Mouse (Mus musculus) lung, postnatal 0 days (tissue): Measurements from ENCODE around the gene Serpinf2. TPM values are rescaled to one million over a fixed set of nuclear protein-coding genes. Genes with fewer than 3 reads are reported as not detected.

Experiments
- ATAC-seq: fragments of 200-750 bp; cut with Nextera tagmentation; 2 replicates; pipeline ENCODE4 v1.8.0; 2017; ENCODE audit warnings: moderate library complexity
- DNase-seq: peaks from one replicate; pipeline ENCODE4 v3.0.0-alpha.2; 2016; ENCODE audit warnings: low spot score
- H3K27ac ChIP-seq: fragments of 300-500 bp; sonication (generic); 2 replicates; pipeline ENCODE4 v1.5.1; 2014; ENCODE audit warnings: antibody characterized with exemption, mild to moderate bottlenecking, low read length, mixed read lengths
- H3K27me3 ChIP-seq: fragments of 300-500 bp; sonication (generic); replicated peaks from 2 replicates; pipeline ENCODE4 v1.6.1; 2014; ENCODE audit warnings: low read length, mixed read lengths; ENCODE audit not compliant: insufficient read depth
- H3K36me3 ChIP-seq: fragments of 300-500 bp; sonication (generic); 2 replicates; pipeline ENCODE4 v1.6.1; 2014; ENCODE audit warnings: low read length, mixed read lengths; ENCODE audit not compliant: insufficient read depth
- H3K4me1 ChIP-seq: fragments of 300-500 bp; sonication (generic); 2 replicates; pipeline ENCODE4 v1.6.1; 2014; ENCODE audit warnings: antibody characterized with exemption, low read depth, low read length, mixed read lengths; ENCODE audit not compliant: insufficient read depth
- H3K4me2 ChIP-seq: fragments of 300-500 bp; sonication (generic); replicated peaks from 2 replicates; pipeline ENCODE4 v1.6.1; 2014; ENCODE audit warnings: low read depth, mild to moderate bottlenecking, low read length, moderate library complexity, mixed read lengths
- H3K4me3 ChIP-seq: fragments of 300-500 bp; sonication (generic); 2 replicates; pipeline ENCODE4 v1.5.1; 2014; ENCODE audit warnings: low read depth, low read length
- H3K9ac ChIP-seq: fragments of 300-500 bp; sonication (generic); replicated peaks from 2 replicates; pipeline ENCODE4 v1.6.1; 2014; ENCODE audit warnings: low read depth, mild to moderate bottlenecking
- H3K9me3 ChIP-seq: fragments of 300-500 bp; sonication (generic); 2 replicates; pipeline ENCODE4 v1.6.1; 2016; ENCODE audit warnings: low read length, mixed read lengths
- CTCF ChIP-seq: IDR thresholded peaks from 2 replicates; pipeline ENCODE4 v1.5.1; 2016; ENCODE audit warnings: antibody characterized with exemption, mild to moderate bottlenecking
- EP300 ChIP-seq: IDR thresholded peaks from 2 replicates; pipeline ENCODE4 v1.6.1; 2016; ENCODE audit warnings: antibody characterized with exemption, mild to moderate bottlenecking, control low read depth
- whole genome bisulfite sequencing: fragments of 180-500 bp; shearing (Covaris S2); extraction: QIAGEN DNeasy Blood & Tissue Kit; methylation state at CpG from one replicate; pipeline ENCODE4 v1.1.7; 2014; 5-methylcytosine and 5-hydroxymethylcytosine counted together
- polyA plus RNA-seq: library from polyadenylated mRNA; unstranded; fragments of >200 nt; fragmentation: Nextera tagmentation; extraction: Ambion mirVana; gene quantifications from 2 replicates; pipeline ENCODE4 v1.2.1, GENCODE M21; 2015

The Serpinf2 gene
- polyA plus RNA-seq, 1 experiment from 2014 or later, result 0.19 TPM

- H3K27ac ChIP-seq, result peak overlapping the region; percentile 80
- H3K9ac ChIP-seq, result no peak overlapping the region
- no peak overlapping the region for H3K4me3 ChIP-seq
- TF ChIP-seq EP300, result peak; percentile 71
- TF ChIP-seq CTCF, result no peak
- ATAC-seq (peak; percentile 22), DNase-seq (peak; percentile 76)
- 58% methylated on average over 10 of the region's 10 CpGs for WGBS
- peak overlapping the region; percentile 94 for H3K4me2 ChIP-seq
- H3K27me3 ChIP-seq, result no peaks in the 10 kb centered on the region
- no peaks in the 10 kb centered on the region; the same call in 1 of the 2 replicates for H3K36me3 ChIP-seq
- no peaks in the 10 kb centered on the region for H3K9me3 ChIP-seq
- H3K4me1 ChIP-seq, result peaks cover 22% of the 10 kb centered on the region; the same call in 1 of the 2 replicates
These were observed 15.8 kb upstream of the Serpinf2 start for GRCm38 (mm10) chr11:75455041-75455736.

- H3K4me3 ChIP-seq, result peak within 1 kb of the TSS; percentile 51
- no peaks in the 10 kb centered on the region for H3K9me3 ChIP-seq
- ATAC-seq (peak; percentile 91), DNase-seq (peak; percentile 97)
- H3K9ac ChIP-seq, result peak within 1 kb of the TSS; percentile 39
- no peaks in the 10 kb centered on the region for H3K27me3 ChIP-seq
- H3K27ac ChIP-seq, result peak within 1 kb of the TSS; percentile 80
- peaks cover 13% of the 10 kb centered on the region; the same call in 1 of the 2 replicates for H3K4me1 ChIP-seq
- 4% methylated on average over 55 of the region's 56 CpGs for WGBS
- peak; percentile 75 for TF ChIP-seq CTCF
- no peak for TF ChIP-seq EP300
- peak within 1 kb of the TSS; percentile 94 for H3K4me2 ChIP-seq
- no peaks in the 10 kb centered on the region; the same call in 1 of the 2 replicates for H3K36me3 ChIP-seq
These were observed 14.9 kb upstream of the Serpinf2 start, which contains the start of gene Wdr81 for GRCm38 (mm10) chr11:75453991-75454930. Gene Wdr81 (minus strand): TSS chr11:75454717.

DNA sequence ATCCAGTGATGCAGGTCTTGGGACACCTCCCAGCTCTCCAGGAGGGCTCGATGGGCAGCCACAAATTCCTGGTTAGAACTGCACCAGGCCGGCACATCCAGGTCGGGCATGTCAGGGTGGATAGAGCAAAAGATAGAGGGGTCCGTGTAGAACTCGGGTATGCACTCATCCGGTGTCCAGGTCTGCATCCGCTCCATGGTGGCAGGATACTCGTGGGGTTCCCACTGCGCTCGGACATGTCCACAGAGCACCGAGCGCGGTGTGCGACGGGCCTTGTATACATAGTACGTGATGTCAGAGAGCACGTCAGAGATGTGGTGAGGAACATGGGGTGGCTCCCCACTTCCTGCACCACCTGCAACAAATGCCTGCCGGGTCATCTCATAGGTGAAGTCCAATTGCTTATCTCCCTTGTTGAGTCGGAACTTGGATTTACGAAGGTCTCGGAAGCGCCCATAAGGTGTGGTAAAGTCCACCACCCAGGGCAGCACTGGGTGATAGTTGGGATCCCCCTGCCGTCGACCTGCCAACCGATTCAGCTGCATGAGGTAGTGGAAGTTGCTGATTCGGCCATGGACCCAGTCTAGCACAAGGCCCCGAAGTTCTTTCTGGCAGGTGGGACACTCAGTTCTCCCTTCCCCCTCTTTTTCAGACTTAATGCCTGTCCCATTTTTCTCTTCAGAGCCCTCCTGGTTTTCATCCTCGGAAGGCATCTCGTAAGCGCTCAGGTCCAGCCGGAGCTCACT is 13.6 kb upstream of the Serpinf2 start:
- peaks cover 5% of the 10 kb centered on the region; the same call in 1 of the 2 replicates for H3K36me3 ChIP-seq
- H3K27me3 ChIP-seq, result no peaks in the 10 kb centered on the region
- H3K4me2 ChIP-seq, result peak overlapping the region; percentile 94
- ATAC-seq, result no peak
- no peak for DNase-seq
- H3K9me3 ChIP-seq, result no peaks in the 10 kb centered on the region
- no peak overlapping the region for H3K9ac ChIP-seq
- H3K27ac ChIP-seq, result no peak overlapping the region
- TF ChIP-seq EP300, result no peak
- no peak for TF ChIP-seq CTCF
- no peak overlapping the region for H3K4me3 ChIP-seq
- peaks cover 11% of the 10 kb centered on the region; the same call in 1 of the 2 replicates for H3K4me1 ChIP-seq
- WGBS, result 93% methylated on average over 31 of the region's 31 CpGs

DNA sequence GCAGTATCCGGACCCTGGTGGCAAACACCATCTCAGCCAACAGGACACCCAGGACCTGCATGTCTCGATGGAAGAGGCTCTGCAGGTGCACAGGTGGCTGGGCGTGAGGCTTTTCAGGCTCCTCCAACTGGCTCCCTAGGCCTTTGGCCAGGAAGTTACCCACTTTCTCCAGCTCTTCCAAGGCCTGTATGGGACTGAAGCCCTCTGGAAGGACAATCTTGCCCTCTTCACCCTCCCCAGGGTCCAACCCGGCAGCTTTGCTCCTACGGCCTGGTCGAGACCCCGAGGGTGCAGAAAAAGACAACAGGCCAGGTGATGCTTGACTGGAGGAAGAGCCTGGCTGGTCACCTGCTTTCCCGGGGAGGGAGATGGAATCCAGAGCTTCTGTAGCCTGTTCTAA is 12.7 kb upstream of the Serpinf2 start:
- Histone ChIP-seq H3K9me3 (no peaks in the 10 kb centered on the region), H3K27ac (no peak overlapping the region), H3K9ac (no peak overlapping the region), H3K4me2 (no peak overlapping the region), H3K36me3 (peaks cover 6% of the 10 kb centered on the region; the same call in 1 of the 2 replicates), H3K4me3 (no peak overlapping the region), H3K4me1 (peaks cover 11% of the 10 kb centered on the region; the same call in 1 of the 2 replicates), H3K27me3 (no peaks in the 10 kb centered on the region)
- no peak for ATAC-seq
- DNase-seq, result no peak
- TF ChIP-seq CTCF (no peak), EP300 (no peak)
- 90% methylated on average over 8 of the region's 8 CpGs for WGBS

- TF ChIP-seq EP300, result no peak
- no peak for TF ChIP-seq CTCF
- H3K27me3 ChIP-seq, result no peaks in the 10 kb centered on the region
- no peaks in the 10 kb centered on the region for H3K9me3 ChIP-seq
- no peak overlapping the region for H3K9ac ChIP-seq
- DNase-seq (no peak), ATAC-seq (no peak)
- H3K27ac ChIP-seq, result peak overlapping the region; percentile 32; the same call in 1 of the 2 replicates
- peaks cover 11% of the 10 kb centered on the region; the same call in 1 of the 2 replicates for H3K4me1 ChIP-seq
- H3K4me3 ChIP-seq, result no peak overlapping the region
- 0 out of 2 replicates have a peak overlapping the region, but pooled peaks have one; percentile 27 for H3K4me2 ChIP-seq
- H3K36me3 ChIP-seq, result peaks cover 8% of the 10 kb centered on the region
- 77% methylated on average over 15 of the region's 15 CpGs for WGBS
These were observed 11.5 kb upstream of the Serpinf2 start for GRCm38 (mm10) chr11:75450936-75451335.
